Mouse (Mus musculus) megakaryocyte-erythroid progenitor cell, adult 5-6 weeks (primary cell): Measurements from ENCODE around the gene Hsbp1. TPM values are rescaled to one million over a fixed set of nuclear protein-coding genes. Genes with fewer than 3 reads are reported as not detected.
A peak's percentile ranks its signal among the peaks of the same experiment; 100 is the strongest.

Source experiments
- ATAC-seq: replicated peaks from 2 replicates; pipeline ENCODE4 v1.8.0; 2016; ENCODE audit warnings: mild to moderate bottlenecking, inconsistent platforms; ENCODE audit not compliant: severe bottlenecking, poor library complexity, low FRiP score, low TSS enrichment
- total RNA-seq, 2 experiments: library from RNA; stranded (forward) in 1 of 2; stranded (reverse) in 1 of 2; fragments of 200-1000, 215-1000 nt in 1 of 2; fragments of >200 nt in 1 of 2; fragmentation: Nextera tagmentation in 1 of 2; gene quantifications; 2 replicates each; pipeline ENCODE4 v1.2.3; 2014 to 2017

The Hsbp1 gene
- total RNA-seq, 2 experiments from 2014 or later, result 110 to 116 TPM

- peak; percentile 78 for ATAC-seq
These were observed 36.3 kb downstream of the Hsbp1 start for GRCm38 (mm10) chr8:119380619-119381018.

- ATAC-seq, result peak; percentile 77
These were observed 40.2 kb downstream of the Hsbp1 start for GRCm38 (mm10) chr8:119384478-119384877.

GRCm38 (mm10) chr8:119385854-119386253 lies 41.6 kb downstream of the Hsbp1 start:
- ATAC-seq, result no peak

GRCm38 (mm10) chr8:119386988-119387387 lies 42.7 kb downstream of the Hsbp1 start:
- no peak for ATAC-seq

GRCm38 (mm10) chr8:119394097-119394496 lies 49.8 kb downstream of the Hsbp1 start:
- ATAC-seq, result peak; percentile 5; the same call in 1 of the 2 replicates

GRCm38 (mm10) chr8:119394524-119395026 lies 50.3 kb downstream of the Hsbp1 start, which contains the start of gene Mlycd:
Gene Mlycd (plus strand): TSS chr8:119394878.
- ATAC-seq, result peak; percentile 96

GRCm38 (mm10) chr8:119395072-119395950 lies 51.0 kb downstream of the Hsbp1 start:
- no peak for ATAC-seq

Other genes starting within 250 kb of the Hsbp1 start
- gene Mlycd, start 50.4 kb downstream of the Hsbp1 start, total RNA-seq (2014; fragmentation: Nextera tagmentation), result 5.9 and 9.0 TPM in 2 replicates
- 5.8 and 6.2 TPM in 2 replicates for gene Mlycd, start 50.4 kb downstream of the Hsbp1 start, total RNA-seq (2017)
- gene Osgin1, start 89.6 kb downstream of the Hsbp1 start, total RNA-seq (2014; fragmentation: Nextera tagmentation), result 0.15 TPM in 1 of 2 replicates, not detected in the other
- not detected in 2 replicates for gene Osgin1, start 89.6 kb downstream of the Hsbp1 start, total RNA-seq (2017)
- gene Necab2, start 102.2 kb downstream of the Hsbp1 start, total RNA-seq (2014; fragmentation: Nextera tagmentation), result not detected in 2 replicates
- not detected in 2 replicates for gene Necab2, start 102.2 kb downstream of the Hsbp1 start, total RNA-seq (2017)
- gene Slc38a8, start 157.2 kb downstream of the Hsbp1 start, total RNA-seq (2014; fragmentation: Nextera tagmentation), result not detected in 2 replicates
- 0.38 TPM in 1 of 2 replicates, not detected in the other for gene Slc38a8, start 157.2 kb downstream of the Hsbp1 start, total RNA-seq (2017)
- gene Mbtps1, start 214.2 kb downstream of the Hsbp1 start, total RNA-seq (2014; fragmentation: Nextera tagmentation), result 58.2 and 97.1 TPM in 2 replicates
- gene Mbtps1, start 214.2 kb downstream of the Hsbp1 start, total RNA-seq (2017), result 35.4 and 36.7 TPM in 2 replicates
- 22.6 and 32.0 TPM in 2 replicates for gene Hsdl1, start 230.7 kb downstream of the Hsbp1 start, total RNA-seq (2014; fragmentation: Nextera tagmentation)
- gene Hsdl1, start 230.7 kb downstream of the Hsbp1 start, total RNA-seq (2017), result 36.1 and 52.6 TPM in 2 replicates
- 0.24 TPM in 1 of 2 replicates, not detected in the other for gene Dnaaf1, start 230.7 kb downstream of the Hsbp1 start, total RNA-seq (2014; fragmentation: Nextera tagmentation)
- gene Dnaaf1, start 230.7 kb downstream of the Hsbp1 start, total RNA-seq (2017), result 0.38 TPM in 1 of 2 replicates, not detected in the other